Mouse (Mus musculus): ENCODE measurements around the gene Mapk8ip3.

Gene Mapk8ip3

GRCm38 (mm10) chr17:24844525-24844924, 92.3 kb downstream of the Mapk8ip3 start:
- DNase-seq = no peak

- DNase-seq = no peak
Measured at GRCm38 (mm10) chr17:24842631-24843030, 94.1 kb downstream of the Mapk8ip3 start.
